In the genomic region with DNA sequence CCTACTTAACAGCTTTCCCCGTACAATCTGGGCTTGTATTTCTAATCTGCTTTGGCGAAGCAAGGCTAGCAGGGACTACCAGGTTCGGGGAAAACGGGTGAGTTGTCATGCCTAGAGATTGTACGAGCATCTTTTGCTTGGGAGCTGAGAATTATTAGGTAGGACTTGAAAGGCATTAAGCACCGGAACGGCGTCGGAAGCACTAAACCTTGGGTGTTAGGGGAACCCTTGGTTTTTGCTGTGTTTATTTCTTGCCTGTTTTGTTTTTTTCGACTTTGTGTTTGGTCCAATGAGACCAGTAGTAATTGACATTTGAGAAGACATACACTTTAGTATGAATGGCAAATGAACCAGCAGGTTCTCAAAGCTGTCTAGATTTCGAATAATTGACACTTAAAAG, we compare ENCODE assay signal across 8 mouse cellular contexts. TPM values are rescaled to one million over a fixed set of nuclear protein-coding genes. Genes with fewer than 3 reads are reported as not detected.
DNase-seq lines count a peak whose midpoint lies in the region; ATAC-seq and TF ChIP-seq lines count a peak whose summit lies in the region.

No protein-coding gene starts in this region.

- no peak for ATAC-seq in liver, embryonic 13.5 days (ENCODE audit: low read depth)

- H3K27ac ChIP-seq in thymus, adult 2 months (ENCODE audit: control insufficient read depth, insufficient read depth, low read length): peak overlapping the region; percentile 52; the same call in 1 of the 2 replicates
- peak overlapping the region; percentile 98 for H3K27ac ChIP-seq in liver, embryonic 13.5 days

- H3K4me3 ChIP-seq in thymus, adult 2 months (ENCODE audit: control insufficient read depth, insufficient read depth, low read length): peak overlapping the region; percentile 90
- peak overlapping the region; percentile 100 for H3K4me3 ChIP-seq in liver, embryonic 13.5 days (replicated peaks)

- H3K9me3 ChIP-seq in liver, embryonic 13.5 days (replicated peaks): no peaks in the 10 kb centered on the region

- no peak for TF ChIP-seq POLR2A in thymus, adult 2 months (IDR thresholded peaks at IDR 0.05; ENCODE audit: control insufficient read depth, extremely low read depth, insufficient read depth, low read length, poor library complexity)

- H3K36me3 ChIP-seq in thymus, adult 2 months (ENCODE audit: control insufficient read depth, insufficient read depth, low read length): no peaks in the 10 kb centered on the region
- H3K36me3 ChIP-seq in liver, embryonic 13.5 days: peaks cover 4% of the 10 kb centered on the region; the same call in 1 of the 2 replicates

- H3K4me2 ChIP-seq in liver, embryonic 13.5 days: peak overlapping the region; percentile 83

- peak overlapping the region; percentile 100 for H3K9ac ChIP-seq in liver, embryonic 13.5 days

- no peaks in the 10 kb centered on the region for H3K27me3 ChIP-seq in thymus, adult 2 months (ENCODE audit: control insufficient read depth, insufficient read depth, low read length)
- no peaks in the 10 kb centered on the region for H3K27me3 ChIP-seq in liver, embryonic 13.5 days

- under 1% methylated on average over 11 of the region's 11 CpGs for WGBS in thymus, adult 2 months
- WGBS in liver, embryonic 13.5 days (ENCODE audit: insufficient replicate concordance): 2% methylated on average over 11 of the region's 11 CpGs

- TF ChIP-seq CTCF in thymus, adult 2 months (IDR thresholded peaks at IDR 0.05; ENCODE audit: borderline replicate concordance, control insufficient read depth, extremely low read depth, insufficient read depth, low read length, poor library complexity): no peak

- peaks cover 6% of the 10 kb centered on the region; the same call in 1 of the 2 replicates for H3K4me1 ChIP-seq in thymus, adult 2 months (replicated peaks; ENCODE audit: control insufficient read depth, insufficient read depth, low read length)
- H3K4me1 ChIP-seq in liver, embryonic 13.5 days (replicated peaks): peaks cover 62% of the 10 kb centered on the region

- DNase-seq in embryo, embryonic 11 days: peak; percentile 33
- no peak for DNase-seq in embryo, embryonic 10.5 days (ENCODE audit: low spot score)
- no peak for DNase-seq in thymus, adult 2 months
- DNase-seq in thymus, postnatal 14 days: no peak
- no peak for DNase-seq in liver, embryonic 13.5 days
- no peak for DNase-seq in right cerebral cortex, postnatal 14 days
- no peak for DNase-seq in urinary bladder, postnatal 4 days (ENCODE audit: low spot score in 2 of 2)
- no peak for DNase-seq in T-cell, adult 2 months (ENCODE audit: low spot score)

RNA-seq across cellular contexts. Expression of a gene that starts 1.1 kb away (rescaled TPM):
- 76.8 and 90.4 TPM in 2 replicates for polyA plus RNA-seq in thymus, adult 2 months (2012; rRNA removed)
- 69.1 and 75.4 TPM in 2 replicates for polyA plus RNA-seq in liver, embryonic 13.5 days (2015; fragmentation: Nextera tagmentation; extraction: Ambion mirVana)

RNA-seq across cellular contexts. Expression of a gene that starts 31.3 kb away (rescaled TPM):
- 26.4 and 29.9 TPM in 2 replicates for polyA plus RNA-seq in thymus, adult 2 months (2012; rRNA removed)
- 39.6 and 42.8 TPM in 2 replicates for polyA plus RNA-seq in liver, embryonic 13.5 days (2015; fragmentation: Nextera tagmentation; extraction: Ambion mirVana)

RNA-seq across cellular contexts. Expression of a gene that starts 36.5 kb away (rescaled TPM):
- 1.4 and 1.6 TPM in 2 replicates for polyA plus RNA-seq in thymus, adult 2 months (2012; rRNA removed)
- polyA plus RNA-seq in liver, embryonic 13.5 days (2015; fragmentation: Nextera tagmentation; extraction: Ambion mirVana): 2.1 and 2.7 TPM in 2 replicates

RNA-seq across cellular contexts. Expression of a gene that starts 47.0 kb away (rescaled TPM):
- polyA plus RNA-seq in thymus, adult 2 months (2012; rRNA removed): 4.9 and 6.0 TPM in 2 replicates
- polyA plus RNA-seq in liver, embryonic 13.5 days (2015; fragmentation: Nextera tagmentation; extraction: Ambion mirVana): 0.15 and 0.25 TPM in 2 replicates
